Mouse (Mus musculus): ENCODE measurements around the gene Ncbp2. TPM values are rescaled to one million over a fixed set of nuclear protein-coding genes. Genes with fewer than 3 reads are reported as not detected.

Ncbp2 gene
- polyA plus RNA-seq, 1 experiment = 80.2 TPM

DNA sequence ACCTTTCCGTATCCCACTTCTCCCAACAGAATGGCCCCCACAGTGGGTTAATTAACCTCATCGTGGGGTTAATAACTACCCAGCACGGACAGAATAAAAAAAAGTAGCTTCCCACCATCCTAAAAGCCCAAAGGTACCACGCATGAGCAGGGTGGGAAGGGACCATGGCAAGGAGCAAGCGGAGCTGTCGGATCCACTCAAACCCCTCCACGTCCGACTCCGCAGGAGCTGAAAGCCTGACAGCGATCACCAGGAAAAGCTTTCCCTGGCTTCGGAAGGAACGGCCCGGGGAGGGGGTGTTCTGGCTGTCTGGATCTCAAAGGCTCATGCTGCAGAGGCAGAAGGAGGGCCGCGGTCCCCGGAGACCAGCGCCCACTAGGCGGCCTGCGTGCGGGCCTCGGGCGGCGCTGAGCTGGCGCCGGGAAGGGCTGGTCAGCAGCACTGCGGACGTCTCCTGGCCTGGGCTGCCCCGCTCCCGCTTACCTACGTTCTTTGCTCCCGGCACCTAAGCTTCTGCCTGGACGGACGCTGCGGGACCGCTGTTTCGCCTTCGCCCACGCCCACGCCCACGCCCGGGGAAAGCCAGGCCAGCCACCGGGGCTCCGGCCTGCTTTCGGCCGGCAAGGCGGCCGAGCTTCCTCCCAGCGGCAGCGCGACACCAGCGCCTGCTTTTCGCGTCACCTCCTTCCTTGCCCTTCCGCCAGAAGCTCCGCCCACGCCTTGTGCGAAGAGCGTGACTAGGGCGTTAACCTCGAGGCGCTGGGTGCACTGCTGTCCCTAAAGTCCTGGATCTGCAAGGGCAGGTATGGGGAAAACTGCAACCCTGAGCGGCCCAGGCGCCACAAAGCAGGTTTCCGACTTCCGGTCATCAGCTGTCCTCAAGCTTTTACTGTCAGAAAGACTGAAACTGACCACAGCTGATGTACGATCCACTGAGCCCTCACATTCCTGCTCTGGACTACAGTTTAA lies 54.5 kb downstream of the Ncbp2 start, which contains the start of gene Senp5:
TSS of gene Senp5 (minus strand) at position 779 of the 969 bp plus-strand sequence.
- peak; percentile 80 to 93 for DNase-seq (ENCODE audit: extremely low spot score in 1 of 2, low spot score in 1 of 2)

DNA sequence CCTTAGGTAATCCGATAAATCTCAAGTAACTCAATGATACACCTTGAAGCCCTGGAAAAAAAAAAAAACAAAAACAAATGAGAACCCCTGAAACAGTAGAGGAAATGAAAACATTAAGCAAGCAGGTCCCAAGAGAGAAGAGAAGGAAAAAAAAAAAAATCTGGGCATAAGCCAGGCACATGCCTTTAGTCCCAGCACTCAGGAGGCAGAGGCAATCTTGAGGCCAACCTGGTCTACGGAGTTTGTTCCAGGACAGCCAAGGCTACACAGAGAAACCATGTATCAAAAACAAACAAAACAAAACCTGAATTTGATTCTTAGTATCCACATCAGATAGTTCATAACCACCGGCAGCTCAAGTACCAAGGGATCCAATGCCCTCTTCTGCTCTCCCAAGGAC lies 56.4 kb downstream of the Ncbp2 start:
- no peak for DNase-seq (ENCODE audit: extremely low spot score in 1 of 2, low spot score in 1 of 2)

DNA sequence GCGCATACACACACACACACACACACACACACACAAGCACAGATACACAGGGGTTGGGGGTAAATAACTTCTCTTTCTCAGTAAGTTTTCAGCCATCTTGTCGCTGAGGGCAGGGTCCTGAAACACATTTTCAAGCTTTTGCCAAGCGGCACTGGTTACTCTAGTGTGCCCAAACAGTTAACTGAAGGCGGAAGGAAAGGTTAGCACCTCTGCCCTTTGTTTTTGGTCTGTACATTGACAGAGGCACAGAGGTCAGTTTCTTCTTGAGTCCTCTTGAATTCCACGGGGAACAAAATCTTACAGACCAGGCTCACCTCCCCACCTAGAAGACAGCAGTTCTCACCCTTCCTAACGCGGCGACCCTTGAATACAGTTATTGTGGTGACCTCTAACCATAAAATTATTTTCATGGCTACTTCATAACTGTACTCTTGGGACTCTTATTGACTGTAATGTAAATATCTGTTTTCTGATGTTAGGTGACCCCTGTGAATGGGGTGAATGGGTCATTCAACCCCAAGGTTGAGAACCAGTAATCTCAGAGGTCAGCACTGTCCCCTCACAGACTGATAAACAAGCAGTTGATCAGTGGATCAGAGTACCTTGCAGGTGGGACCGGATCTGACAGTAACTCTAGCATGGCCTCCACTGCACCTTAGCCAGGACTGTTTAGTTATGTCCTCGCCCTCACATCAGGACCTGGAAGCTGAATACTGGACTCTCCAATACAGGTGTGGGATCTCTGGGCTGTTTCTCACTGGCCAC lies 60.4 kb downstream of the Ncbp2 start:
- no peak for DNase-seq (ENCODE audit: extremely low spot score in 1 of 2, low spot score in 1 of 2)

DNA sequence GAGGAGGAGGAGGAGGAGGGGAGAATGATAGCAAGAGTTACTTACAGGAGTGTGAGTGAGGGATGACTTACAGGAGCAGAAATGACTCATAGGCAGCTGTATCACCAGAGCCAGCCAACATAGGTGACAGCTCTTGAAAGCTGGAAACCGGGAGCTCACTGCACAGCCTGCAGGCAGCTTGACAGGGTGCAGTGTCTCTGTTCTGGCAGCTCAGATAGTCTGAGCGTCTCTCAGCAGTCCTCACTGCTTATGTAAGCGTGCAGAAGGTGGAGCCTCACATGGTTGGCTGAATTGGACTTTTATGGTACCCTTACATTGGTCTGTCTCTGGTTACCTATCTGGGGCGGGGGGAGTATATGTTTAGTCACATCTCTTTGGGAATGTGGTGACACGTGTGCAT lies 61.6 kb downstream of the Ncbp2 start:
- peak; percentile 38 to 72 for DNase-seq (ENCODE audit: extremely low spot score in 1 of 2, low spot score in 1 of 2)

DNA sequence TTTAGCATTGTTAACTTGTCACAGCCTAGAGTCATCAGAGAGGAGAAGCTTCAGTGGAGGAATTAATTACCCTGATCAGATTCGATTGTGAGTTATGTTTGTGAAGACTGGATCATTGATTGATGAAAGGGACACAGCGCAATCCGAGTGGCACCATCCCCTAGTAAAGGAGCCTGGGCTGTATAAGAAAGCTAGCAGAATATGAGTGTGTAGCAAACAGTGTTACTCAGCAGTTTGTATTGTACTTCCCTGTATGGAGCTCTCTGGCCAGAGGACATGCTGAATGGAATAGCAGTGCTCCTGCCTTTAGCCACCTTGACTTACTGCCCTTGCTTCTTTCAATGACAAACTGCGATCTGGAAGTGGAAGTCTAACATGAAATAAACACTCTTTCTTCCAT lies 62.0 kb downstream of the Ncbp2 start:
- no peak for DNase-seq (ENCODE audit: extremely low spot score in 1 of 2, low spot score in 1 of 2)

Other genes starting within 250 kb of the Ncbp2 start
- gene Meltf, start 69.7 kb upstream of the Ncbp2 start, polyA plus RNA-seq (2012; rRNA removed) = 0.48 and 0.62 TPM in 2 replicates
- 8.8 and 11.6 TPM in 2 replicates for gene Pigz, start 14.7 kb upstream of the Ncbp2 start, polyA plus RNA-seq (2012; rRNA removed)
- gene 0610012G03Rik, start within 50 bp of the Ncbp2 start, polyA plus RNA-seq (2012; rRNA removed) = 75.0 and 89.4 TPM in 2 replicates
- 20.6 and 20.7 TPM in 2 replicates for gene Senp5, start 54.8 kb downstream of the Ncbp2 start, polyA plus RNA-seq (2012; rRNA removed)
- 17.4 and 18.7 TPM in 2 replicates for gene Pak2, start 130.8 kb downstream of the Ncbp2 start, polyA plus RNA-seq (2012; rRNA removed)
- gene Pigx, start 151.2 kb downstream of the Ncbp2 start, polyA plus RNA-seq (2012; rRNA removed) = 29.8 and 30.9 TPM in 2 replicates
- 54.8 and 63.1 TPM in 2 replicates for gene Cep19, start 151.3 kb downstream of the Ncbp2 start, polyA plus RNA-seq (2012; rRNA removed)
- gene Nrros, start 217.1 kb downstream of the Ncbp2 start, polyA plus RNA-seq (2012; rRNA removed) = 5.7 and 6.9 TPM in 2 replicates
- not detected in 2 replicates for gene Bex6, start 231.3 kb downstream of the Ncbp2 start, polyA plus RNA-seq (2012; rRNA removed)